Mouse (Mus musculus): ENCODE measurements at regions not wholly inside any gene's neighbourhood (a gene's known extent, or its start where the extent isn't known, plus 50 kb on each side); places are given as distances from the start of the nearest gene placed in this dataset.

DNA sequence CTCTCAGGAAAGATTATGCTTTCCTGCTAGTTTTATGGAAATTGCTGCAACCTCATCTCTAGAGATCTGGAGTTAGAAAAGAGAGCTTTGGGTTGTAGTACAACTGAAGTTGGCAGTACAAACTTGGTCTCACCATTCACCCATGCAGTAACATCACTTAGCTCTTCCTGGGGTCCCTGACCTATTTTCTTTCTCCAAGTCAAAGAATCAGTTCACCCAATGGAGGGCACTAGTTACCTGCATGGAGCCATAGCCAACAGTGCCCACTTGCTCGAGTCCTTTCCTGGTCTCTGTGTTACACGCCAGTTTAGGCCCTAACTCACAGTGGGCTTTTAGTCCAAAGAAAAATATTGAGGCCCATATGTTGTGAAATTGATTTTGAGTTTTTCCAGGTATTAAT is 435.9 kb upstream of the Cited2 start:
- no peak for TF ChIP-seq CTCF (conservative IDR thresholded peaks at IDR 0.05; ENCODE audit: low read length)
- no peak for TF ChIP-seq POU5F1 (IDR thresholded peaks at IDR 0.05; ENCODE audit: borderline replicate concordance, low read length)
